Mouse (Mus musculus): ENCODE data around the gene Pakap. TPM values are rescaled to one million over a fixed set of nuclear protein-coding genes. Genes with fewer than 3 reads are reported as not detected.

The Pakap gene
- polyA plus RNA-seq, 1 experiment from 2014 or later, result 10.7 TPM

GRCm38 (mm10) chr4:57687583-57687982 is 119.6 kb downstream of the Pakap start:
- no peak overlapping the region for H3K27ac ChIP-seq (replicated peaks; ENCODE audit: low read depth, low read length)
- no peak overlapping the region for H3K4me3 ChIP-seq (replicated peaks; ENCODE audit: low read depth, low read length)
- H3K9ac ChIP-seq (replicated peaks; ENCODE audit: low read length), result no peak overlapping the region
- no peak for DNase-seq
- H3K4me2 ChIP-seq (ENCODE audit: low read length), result no peak overlapping the region
- WGBS, result 80% methylated on average over 3 of the region's 3 CpGs
- no peak for ATAC-seq (ENCODE audit: low FRiP score, low TSS enrichment)
- no peaks in the 10 kb centered on the region for H3K27me3 ChIP-seq (ENCODE audit: control insufficient read depth, insufficient read depth, low read length)
- H3K9me3 ChIP-seq (ENCODE audit: control insufficient read depth, low read length), result no peaks in the 10 kb centered on the region
- no peaks in the 10 kb centered on the region for H3K36me3 ChIP-seq (ENCODE audit: control insufficient read depth, insufficient read depth, low read length)
- H3K4me1 ChIP-seq (ENCODE audit: control insufficient read depth, insufficient read depth, low read length), result 0 out of 2 replicates have a peak, but pooled peaks cover 2% of the 10 kb centered on the region

- 85% methylated on average over 9 of the region's 9 CpGs for WGBS
Observed at GRCm38 (mm10) chr4:57688131-57688530, 120.2 kb downstream of the Pakap start.

GRCm38 (mm10) chr4:57690001-57690400 is 122.0 kb downstream of the Pakap start:
- H3K36me3 ChIP-seq (ENCODE audit: control insufficient read depth, insufficient read depth, low read length), result no peaks in the 10 kb centered on the region
- H3K4me2 ChIP-seq (ENCODE audit: low read length), result no peak overlapping the region
- WGBS, result 80% methylated on average over 6 of the region's 6 CpGs
- no peak for DNase-seq
- H3K4me3 ChIP-seq (replicated peaks; ENCODE audit: low read depth, low read length), result no peak overlapping the region
- H3K27me3 ChIP-seq (ENCODE audit: control insufficient read depth, insufficient read depth, low read length), result no peaks in the 10 kb centered on the region
- H3K27ac ChIP-seq (replicated peaks; ENCODE audit: low read depth, low read length), result no peak overlapping the region
- H3K4me1 ChIP-seq (ENCODE audit: control insufficient read depth, insufficient read depth, low read length), result 0 out of 2 replicates have a peak, but pooled peaks cover 2% of the 10 kb centered on the region
- H3K9ac ChIP-seq (replicated peaks; ENCODE audit: low read length), result no peak overlapping the region
- ATAC-seq (ENCODE audit: low FRiP score, low TSS enrichment), result no peak
- no peaks in the 10 kb centered on the region for H3K9me3 ChIP-seq (ENCODE audit: control insufficient read depth, low read length)

More at GRCm38 (mm10) chr4:57688131-57688530, 120.2 kb downstream of the Pakap start:
- Histone ChIP-seq H3K27me3 (ENCODE audit: control insufficient read depth, insufficient read depth, low read length) (no peaks in the 10 kb centered on the region), H3K9ac (replicated peaks; ENCODE audit: low read length) (no peak overlapping the region), H3K9me3 (ENCODE audit: control insufficient read depth, low read length) (no peaks in the 10 kb centered on the region), H3K4me2 (ENCODE audit: low read length) (no peak overlapping the region), H3K27ac (replicated peaks; ENCODE audit: low read depth, low read length) (no peak overlapping the region), H3K4me1 (ENCODE audit: control insufficient read depth, insufficient read depth, low read length) (0 out of 2 replicates have a peak, but pooled peaks cover 2% of the 10 kb centered on the region), H3K36me3 (ENCODE audit: control insufficient read depth, insufficient read depth, low read length) (no peaks in the 10 kb centered on the region), H3K4me3 (replicated peaks; ENCODE audit: low read depth, low read length) (no peak overlapping the region)
- ATAC-seq (ENCODE audit: low FRiP score, low TSS enrichment) (no peak), DNase-seq (no peak)

GRCm38 (mm10) chr4:57690805-57691204 is 122.8 kb downstream of the Pakap start:
- ATAC-seq (ENCODE audit: low FRiP score, low TSS enrichment), result no peak
- Histone ChIP-seq H3K4me3 (replicated peaks; ENCODE audit: low read depth, low read length) (no peak overlapping the region), H3K4me1 (ENCODE audit: control insufficient read depth, insufficient read depth, low read length) (0 out of 2 replicates have a peak, but pooled peaks cover 2% of the 10 kb centered on the region), H3K9me3 (ENCODE audit: control insufficient read depth, low read length) (no peaks in the 10 kb centered on the region), H3K27ac (replicated peaks; ENCODE audit: low read depth, low read length) (no peak overlapping the region), H3K36me3 (ENCODE audit: control insufficient read depth, insufficient read depth, low read length) (no peaks in the 10 kb centered on the region), H3K4me2 (ENCODE audit: low read length) (no peak overlapping the region), H3K27me3 (ENCODE audit: control insufficient read depth, insufficient read depth, low read length) (no peaks in the 10 kb centered on the region), H3K9ac (replicated peaks; ENCODE audit: low read length) (no peak overlapping the region)
- 38% methylated on average over 1 of the region's 1 CpGs for WGBS
- DNase-seq, result no peak

- Histone ChIP-seq H3K27ac (replicated peaks; ENCODE audit: low read depth, low read length) (no peak overlapping the region), H3K27me3 (ENCODE audit: control insufficient read depth, insufficient read depth, low read length) (no peaks in the 10 kb centered on the region), H3K36me3 (ENCODE audit: control insufficient read depth, insufficient read depth, low read length) (no peaks in the 10 kb centered on the region), H3K9ac (replicated peaks; ENCODE audit: low read length) (no peak overlapping the region), H3K4me3 (replicated peaks; ENCODE audit: low read depth, low read length) (no peak overlapping the region), H3K9me3 (ENCODE audit: control insufficient read depth, low read length) (no peaks in the 10 kb centered on the region), H3K4me2 (ENCODE audit: low read length) (no peak overlapping the region), H3K4me1 (ENCODE audit: control insufficient read depth, insufficient read depth, low read length) (no peaks in the 10 kb centered on the region)
- no peak for DNase-seq
- ATAC-seq (ENCODE audit: low FRiP score, low TSS enrichment), result no peak
- 88% methylated on average over 5 of the region's 5 CpGs for WGBS
Observed at GRCm38 (mm10) chr4:57694356-57695136, 126.6 kb downstream of the Pakap start.

GRCm38 (mm10) chr4:57696955-57697354 is 129.0 kb downstream of the Pakap start:
- ATAC-seq (ENCODE audit: low FRiP score, low TSS enrichment) (no peak), DNase-seq (no peak)
- no peak overlapping the region for H3K9ac ChIP-seq (replicated peaks; ENCODE audit: low read length)
- no peaks in the 10 kb centered on the region for H3K9me3 ChIP-seq (ENCODE audit: control insufficient read depth, low read length)
- H3K4me3 ChIP-seq (replicated peaks; ENCODE audit: low read depth, low read length), result no peak overlapping the region
- no peaks in the 10 kb centered on the region for H3K36me3 ChIP-seq (ENCODE audit: control insufficient read depth, insufficient read depth, low read length)
- 96% methylated on average over 11 of the region's 11 CpGs for WGBS
- no peaks in the 10 kb centered on the region for H3K27me3 ChIP-seq (ENCODE audit: control insufficient read depth, insufficient read depth, low read length)
- no peak overlapping the region for H3K4me2 ChIP-seq (ENCODE audit: low read length)
- H3K27ac ChIP-seq (replicated peaks; ENCODE audit: low read depth, low read length), result no peak overlapping the region
- H3K4me1 ChIP-seq (ENCODE audit: control insufficient read depth, insufficient read depth, low read length), result no peaks in the 10 kb centered on the region

GRCm38 (mm10) chr4:57697918-57698611 is 130.1 kb downstream of the Pakap start:
- 89% methylated on average over 12 of the region's 12 CpGs for WGBS
- Histone ChIP-seq H3K9me3 (ENCODE audit: control insufficient read depth, low read length) (no peaks in the 10 kb centered on the region), H3K4me2 (ENCODE audit: low read length) (no peak overlapping the region), H3K9ac (replicated peaks; ENCODE audit: low read length) (no peak overlapping the region), H3K36me3 (ENCODE audit: control insufficient read depth, insufficient read depth, low read length) (no peaks in the 10 kb centered on the region), H3K27ac (replicated peaks; ENCODE audit: low read depth, low read length) (no peak overlapping the region), H3K4me3 (replicated peaks; ENCODE audit: low read depth, low read length) (no peak overlapping the region), H3K27me3 (ENCODE audit: control insufficient read depth, insufficient read depth, low read length) (no peaks in the 10 kb centered on the region), H3K4me1 (ENCODE audit: control insufficient read depth, insufficient read depth, low read length) (no peaks in the 10 kb centered on the region)
- no peak for DNase-seq
- no peak for ATAC-seq (ENCODE audit: low FRiP score, low TSS enrichment)

GRCm38 (mm10) chr4:57701576-57701975 is 133.6 kb downstream of the Pakap start:
- 90% methylated on average over 5 of the region's 5 CpGs for WGBS
- Histone ChIP-seq H3K4me3 (replicated peaks; ENCODE audit: low read depth, low read length) (no peak overlapping the region), H3K27ac (replicated peaks; ENCODE audit: low read depth, low read length) (no peak overlapping the region), H3K27me3 (ENCODE audit: control insufficient read depth, insufficient read depth, low read length) (no peaks in the 10 kb centered on the region), H3K4me1 (ENCODE audit: control insufficient read depth, insufficient read depth, low read length) (no peaks in the 10 kb centered on the region), H3K9ac (replicated peaks; ENCODE audit: low read length) (no peak overlapping the region), H3K4me2 (ENCODE audit: low read length) (no peak overlapping the region), H3K9me3 (ENCODE audit: control insufficient read depth, low read length) (no peaks in the 10 kb centered on the region), H3K36me3 (ENCODE audit: control insufficient read depth, insufficient read depth, low read length) (no peaks in the 10 kb centered on the region)
- ATAC-seq (ENCODE audit: low FRiP score, low TSS enrichment), result no peak
- DNase-seq, result no peak
